ENCODE assay signal across 17 mouse cellular contexts in the genomic region with DNA sequence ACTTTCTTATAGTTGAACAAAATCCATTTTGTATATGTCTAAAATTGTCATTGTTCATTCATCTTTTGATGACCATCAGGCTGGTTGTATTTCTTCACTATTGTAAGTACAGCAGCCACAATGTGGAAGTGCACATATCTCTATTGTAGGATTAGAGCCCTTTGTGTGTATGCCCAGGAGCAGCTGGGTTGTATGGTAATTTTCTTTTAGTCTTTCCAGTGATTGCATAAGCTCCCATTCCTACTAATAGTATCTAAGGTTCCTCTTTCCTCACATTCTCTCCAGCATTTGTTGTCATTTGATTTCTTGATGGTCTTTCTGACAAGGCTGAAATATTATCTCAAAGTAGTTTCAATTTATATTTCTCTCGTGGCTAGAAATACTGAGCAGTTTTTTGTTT.
"Had no signal": no experiment of that assay in that cellular context is flagged by ENCODE, and none has a peak within 500 bp of the region (broad histone marks: within the 10 kb centered on the region; RNA-seq: fewer than 3 reads in every experiment).

No protein-coding gene starts in this region.

- H3K4me1 ChIP-seq: limb, embryonic 15.5 days; midbrain, embryonic 15.5 days had no signal

- ATAC-seq: liver, embryonic 12.5 days; midbrain, embryonic 15.5 days had no signal

- H3K36me3 ChIP-seq: limb, embryonic 15.5 days; liver, embryonic 12.5 days; midbrain, embryonic 15.5 days had no signal

- H3K9me3 ChIP-seq: limb, embryonic 15.5 days; liver, embryonic 12.5 days; megakaryocyte, embryonic 14.5 days; midbrain, embryonic 15.5 days had no signal

- H3K9ac ChIP-seq: limb, embryonic 15.5 days; liver, embryonic 12.5 days; lung, embryonic 14.5 days; midbrain, embryonic 15.5 days had no signal

- DNase-seq: kidney, postnatal 36 days; layer of hippocampus, adult 9-11 months; layer of hippocampus, postnatal 36 days; lung, embryonic 14.5 days; lung, postnatal 10 days; lung, postnatal 4 days; retina, postnatal 1 day; right cerebral cortex, postnatal 4 days; spleen, adult 18-20 months; thymus, adult 18-20 months; thymus, postnatal 14 days had no signal

- H3K27ac ChIP-seq: kidney, postnatal 0 days; limb, embryonic 15.5 days; liver, embryonic 12.5 days; midbrain, embryonic 15.5 days had no signal

- H3K27me3 ChIP-seq: limb, embryonic 15.5 days; liver, embryonic 12.5 days; midbrain, embryonic 15.5 days had no signal

- H3K4me3 ChIP-seq: limb, embryonic 15.5 days; liver, embryonic 12.5 days; midbrain, embryonic 15.5 days had no signal

- H3K4me2 ChIP-seq: limb, embryonic 15.5 days; liver, embryonic 12.5 days; lung, embryonic 14.5 days; midbrain, embryonic 11.5 days; midbrain, embryonic 15.5 days had no signal
